Mouse (Mus musculus) forebrain, embryonic 16.5 days (tissue): ENCODE data around the gene Prickle4. TPM values are rescaled to one million over a fixed set of nuclear protein-coding genes. Genes with fewer than 3 reads are reported as not detected.

Experiments used
- ATAC-seq: fragments of 200-750 bp; cut with Nextera tagmentation; 2 replicates; pipeline ENCODE4 v1.8.0; 2017; ENCODE audit warnings: mild to moderate bottlenecking, moderate library complexity
- H3K27ac ChIP-seq: fragments of 300-500 bp; sonication (generic); 2 replicates; pipeline ENCODE4 v1.5.1; 2014; ENCODE audit warnings: low read length, control low read depth
- H3K27me3 ChIP-seq: fragments of 300-500 bp; sonication (generic); replicated peaks from 2 replicates; pipeline ENCODE4 v1.6.1; 2014; ENCODE audit warnings: low read length; ENCODE audit not compliant: control insufficient read depth, insufficient read depth
- H3K36me3 ChIP-seq: fragments of 300-500 bp; sonication (generic); 2 replicates; pipeline ENCODE4 v1.6.1; 2014; ENCODE audit not compliant: control insufficient read depth, insufficient read depth
- H3K4me1 ChIP-seq: fragments of 300-500 bp; sonication (generic); replicated peaks from 2 replicates; pipeline ENCODE4 v1.6.1; 2014; ENCODE audit warnings: low read length; ENCODE audit not compliant: control insufficient read depth, insufficient read depth
- H3K4me2 ChIP-seq: fragments of 300-500 bp; sonication (generic); 2 replicates; pipeline ENCODE4 v1.6.1; 2014; ENCODE audit warnings: mild to moderate bottlenecking, low read length, control low read depth
- H3K4me3 ChIP-seq: fragments of 300-500 bp; sonication (generic); replicated peaks from 2 replicates; pipeline ENCODE4 v1.5.1; 2014; ENCODE audit warnings: mild to moderate bottlenecking, low read length, control low read depth
- H3K9ac ChIP-seq: fragments of 300-500 bp; sonication (generic); replicated peaks from 2 replicates; pipeline ENCODE4 v1.6.1; 2014; ENCODE audit warnings: low read depth, low read length, control low read depth
- H3K9me3 ChIP-seq: fragments of 300-500 bp; sonication (generic); 2 replicates; pipeline ENCODE4 v1.6.1; 2016; ENCODE audit warnings: low read length; ENCODE audit not compliant: control insufficient read depth
- WGBS: fragments of 180-500 bp; shearing (Covaris S2); extraction: QIAGEN DNeasy Blood & Tissue Kit; methylation state at CpG from one replicate; pipeline ENCODE4 v1.1.7; 2014; 5-methylcytosine and 5-hydroxymethylcytosine counted together
- polyA plus RNA-seq: library from polyadenylated mRNA; unstranded; fragments of >200 nt; fragmentation: Nextera tagmentation; extraction: Ambion mirVana; gene quantifications from 2 replicates; pipeline ENCODE4 v1.2.1, GENCODE M21; 2015

Gene Prickle4
- polyA plus RNA-seq, 1 experiment from 2014 or later: 0.54 TPM

GRCm38 (mm10) chr17:47708972-47709371 is 14.4 kb upstream of the Prickle4 start:
- no peaks in the 10 kb centered on the region for H3K27me3 ChIP-seq
- ATAC-seq: no peak
- H3K4me1 ChIP-seq: no peaks in the 10 kb centered on the region
- no peaks in the 10 kb centered on the region for H3K9me3 ChIP-seq
- WGBS: 74% methylated on average over 4 of the region's 4 CpGs
- H3K4me3 ChIP-seq: no peak overlapping the region
- no peak overlapping the region for H3K4me2 ChIP-seq
- H3K27ac ChIP-seq: no peak overlapping the region
- no peak overlapping the region for H3K9ac ChIP-seq
- H3K36me3 ChIP-seq: no peaks in the 10 kb centered on the region

DNA sequence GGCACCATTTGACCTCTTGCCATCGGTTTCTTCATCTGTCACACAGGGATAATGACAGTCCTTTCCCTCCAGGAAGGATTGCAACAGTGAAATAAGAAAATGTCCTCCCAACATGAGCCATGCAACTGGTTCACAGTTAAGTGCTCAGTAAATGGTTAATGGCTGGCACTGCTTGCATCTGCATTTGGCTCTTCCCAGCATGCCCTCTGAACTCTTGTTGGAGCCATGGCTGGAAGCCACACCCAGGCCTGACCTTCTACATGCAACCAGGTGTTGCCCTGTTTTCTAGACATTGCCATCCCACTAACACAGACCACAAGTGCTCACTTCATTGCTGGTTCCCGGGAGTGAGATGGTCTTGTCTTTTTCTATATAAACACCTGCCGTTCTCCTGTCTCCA is 13.4 kb upstream of the Prickle4 start:
- Histone ChIP-seq H3K4me3 (no peak overlapping the region), H3K4me2 (no peak overlapping the region), H3K9me3 (no peaks in the 10 kb centered on the region), H3K36me3 (no peaks in the 10 kb centered on the region), H3K9ac (no peak overlapping the region), H3K27me3 (no peaks in the 10 kb centered on the region), H3K27ac (no peak overlapping the region), H3K4me1 (no peaks in the 10 kb centered on the region)
- no peak for ATAC-seq
- 80% methylated on average over 3 of the region's 3 CpGs for WGBS

DNA sequence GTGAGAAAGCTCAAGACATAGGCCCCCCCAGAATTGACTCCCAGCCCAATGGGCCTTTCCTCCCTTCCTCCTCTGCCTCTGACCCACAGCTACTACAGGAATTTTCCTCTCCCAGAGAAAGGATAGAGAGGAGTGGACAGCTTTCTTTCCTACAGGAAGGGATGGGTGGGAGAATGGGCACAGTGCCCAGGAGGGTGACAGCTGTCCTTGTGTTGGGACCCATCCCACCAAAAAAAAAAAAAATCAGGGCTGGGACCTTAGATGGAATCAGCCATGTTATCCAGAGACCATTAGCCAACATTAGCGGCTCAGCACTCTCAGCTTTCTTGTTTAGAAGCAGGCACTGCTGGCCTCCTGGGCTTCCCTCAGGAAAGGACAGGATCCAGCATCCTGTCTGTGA is 11.7 kb upstream of the Prickle4 start:
- no peak for ATAC-seq
- Histone ChIP-seq H3K4me2 (no peak overlapping the region), H3K27ac (no peak overlapping the region), H3K4me1 (no peaks in the 10 kb centered on the region), H3K4me3 (no peak overlapping the region), H3K36me3 (no peaks in the 10 kb centered on the region), H3K9ac (no peak overlapping the region), H3K9me3 (no peaks in the 10 kb centered on the region), H3K27me3 (no peaks in the 10 kb centered on the region)
- WGBS: 70% methylated on average over 1 of the region's 1 CpGs

DNA sequence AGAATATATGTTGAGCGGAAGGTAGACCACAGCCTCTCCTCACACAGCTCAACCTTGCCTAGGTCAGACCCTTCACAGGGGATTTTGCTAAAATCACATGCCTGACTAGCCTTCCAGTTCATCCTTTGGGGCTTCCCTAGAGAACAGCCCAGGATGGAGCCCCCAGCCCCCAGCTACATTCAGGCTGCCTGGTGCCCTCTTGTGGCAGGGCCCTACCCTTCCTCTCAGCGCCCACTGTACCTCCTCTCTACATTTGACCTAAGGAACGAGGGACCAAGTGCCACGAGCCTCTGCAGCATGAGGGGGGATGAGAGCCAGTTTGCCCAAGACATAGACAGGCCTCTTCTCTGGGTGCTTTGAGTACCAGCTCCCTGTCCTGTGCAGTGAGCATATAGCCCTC is 10.2 kb upstream of the Prickle4 start:
- 79% methylated on average over 4 of the region's 4 CpGs for WGBS
- H3K4me1 ChIP-seq: no peaks in the 10 kb centered on the region
- H3K9me3 ChIP-seq: no peaks in the 10 kb centered on the region
- no peaks in the 10 kb centered on the region for H3K27me3 ChIP-seq
- no peak overlapping the region for H3K9ac ChIP-seq
- no peaks in the 10 kb centered on the region for H3K36me3 ChIP-seq
- no peak overlapping the region for H3K27ac ChIP-seq
- H3K4me2 ChIP-seq: no peak overlapping the region
- H3K4me3 ChIP-seq: no peak overlapping the region
- no peak for ATAC-seq

DNA sequence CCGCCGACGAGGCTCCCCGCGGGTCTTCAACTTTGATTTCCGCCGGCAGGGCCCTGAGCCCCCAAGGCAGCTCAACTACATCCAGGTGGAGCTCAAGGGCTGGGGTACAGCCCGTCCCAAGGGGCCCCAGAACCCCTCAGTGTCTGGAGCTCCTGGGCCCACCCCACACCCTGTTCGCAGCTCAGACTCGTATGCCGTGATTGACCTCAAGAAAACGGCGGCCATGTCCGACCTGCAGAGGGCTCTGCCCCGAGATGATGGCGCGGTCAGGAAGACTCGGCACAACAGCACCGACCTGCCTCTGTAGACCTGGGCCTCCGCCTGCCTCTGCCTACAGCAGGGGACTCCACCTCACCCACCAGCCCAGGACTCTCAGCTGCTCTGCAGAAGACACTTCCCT is 9.0 kb upstream of the Prickle4 start:
- H3K4me1 ChIP-seq: no peaks in the 10 kb centered on the region
- H3K27me3 ChIP-seq: no peaks in the 10 kb centered on the region
- H3K9ac ChIP-seq: no peak overlapping the region
- no peak for ATAC-seq
- H3K4me3 ChIP-seq: no peak overlapping the region
- no peaks in the 10 kb centered on the region for H3K9me3 ChIP-seq
- WGBS: 29% methylated on average over 19 of the region's 20 CpGs
- H3K36me3 ChIP-seq: no peaks in the 10 kb centered on the region
- H3K4me2 ChIP-seq: no peak overlapping the region
- H3K27ac ChIP-seq: no peak overlapping the region

DNA sequence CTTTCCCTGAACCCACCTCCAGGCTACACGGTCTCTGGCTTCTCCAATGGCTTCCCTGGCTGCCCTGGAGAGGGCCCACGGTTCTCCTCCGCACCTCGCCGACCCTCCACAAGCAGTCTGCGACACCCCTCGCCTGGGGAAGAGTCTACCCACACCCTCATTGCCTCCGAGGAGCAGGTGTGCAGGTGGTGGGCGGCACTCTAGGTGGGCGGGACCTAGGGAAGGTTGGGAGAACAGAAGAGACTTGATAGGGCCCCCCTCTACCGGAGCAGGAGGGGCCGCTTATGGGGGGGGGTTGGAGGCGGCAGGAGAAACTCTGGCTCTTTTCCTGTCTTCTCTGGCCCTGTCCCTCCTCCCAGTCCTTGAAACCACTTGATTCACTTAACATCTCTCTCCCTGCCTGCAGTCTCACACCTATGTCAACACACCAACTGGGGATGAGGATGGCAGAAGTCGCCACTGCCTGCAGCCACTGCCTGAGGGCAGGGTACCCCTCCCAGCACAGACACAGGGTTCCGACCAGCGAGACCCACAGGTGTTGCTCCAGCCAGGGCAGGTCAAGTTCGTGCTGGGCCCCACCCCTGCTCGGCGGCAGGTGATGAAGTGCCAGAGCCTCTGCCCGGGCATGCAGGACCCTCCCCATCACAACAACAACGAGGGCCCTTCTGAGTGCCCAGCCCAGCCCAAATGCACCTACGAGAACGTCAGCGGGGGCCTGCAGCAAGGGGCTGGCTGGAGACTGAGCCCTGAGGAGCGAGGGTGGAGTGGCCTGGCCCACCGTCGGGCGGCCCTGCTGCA is 8.2 kb upstream of the Prickle4 start:
- Histone ChIP-seq H3K4me1 (no peaks in the 10 kb centered on the region), H3K4me3 (no peak overlapping the region), H3K9me3 (no peaks in the 10 kb centered on the region), H3K27ac (no peak overlapping the region), H3K27me3 (no peaks in the 10 kb centered on the region), H3K4me2 (no peak overlapping the region), H3K9ac (no peak overlapping the region), H3K36me3 (no peaks in the 10 kb centered on the region)
- WGBS: 60% methylated on average over 27 of the region's 28 CpGs
- no peak for ATAC-seq

DNA sequence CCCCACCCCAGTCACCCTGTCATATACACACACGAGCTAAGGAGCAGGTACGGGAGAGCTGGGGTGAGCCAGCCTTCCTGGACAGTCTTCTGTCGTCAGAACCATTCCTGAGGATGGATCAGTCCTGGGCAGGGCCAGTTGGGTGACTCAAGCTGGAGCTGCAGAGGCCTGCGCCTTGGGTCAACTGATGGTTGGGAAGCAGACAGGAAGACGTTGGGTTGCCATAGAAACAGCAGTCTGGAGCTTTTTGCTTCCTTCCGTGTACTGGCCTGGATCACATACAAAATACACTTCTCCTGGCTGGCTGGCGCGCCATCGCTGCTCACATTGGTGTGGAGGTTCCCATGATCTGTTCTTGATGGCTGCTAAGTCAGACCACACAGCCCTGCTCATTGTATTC is 7.3 kb upstream of the Prickle4 start:
- 75% methylated on average over 9 of the region's 9 CpGs for WGBS
- H3K4me2 ChIP-seq: no peak overlapping the region
- H3K9ac ChIP-seq: no peak overlapping the region
- no peak overlapping the region for H3K27ac ChIP-seq
- no peaks in the 10 kb centered on the region for H3K36me3 ChIP-seq
- no peak overlapping the region for H3K4me3 ChIP-seq
- H3K4me1 ChIP-seq: no peaks in the 10 kb centered on the region
- no peaks in the 10 kb centered on the region for H3K9me3 ChIP-seq
- H3K27me3 ChIP-seq: no peaks in the 10 kb centered on the region
- peak; percentile 18; the same call in 1 of the 2 replicates for ATAC-seq

GRCm38 (mm10) chr17:47699055-47699454 is 4.5 kb upstream of the Prickle4 start:
- H3K27ac ChIP-seq: no peak overlapping the region
- H3K4me2 ChIP-seq: no peak overlapping the region
- H3K9me3 ChIP-seq: no peaks in the 10 kb centered on the region
- H3K27me3 ChIP-seq: no peaks in the 10 kb centered on the region
- 86% methylated on average over 2 of the region's 2 CpGs for WGBS
- no peak for ATAC-seq
- peaks cover 7% of the 10 kb centered on the region for H3K4me1 ChIP-seq
- H3K9ac ChIP-seq: no peak overlapping the region
- no peaks in the 10 kb centered on the region for H3K36me3 ChIP-seq
- no peak overlapping the region for H3K4me3 ChIP-seq

- Histone ChIP-seq H3K4me3 (no peak overlapping the region), H3K36me3 (no peaks in the 10 kb centered on the region), H3K4me2 (no peak overlapping the region), H3K4me1 (peaks cover 8% of the 10 kb centered on the region), H3K9ac (no peak overlapping the region), H3K9me3 (no peaks in the 10 kb centered on the region), H3K27me3 (peaks cover 3% of the 10 kb centered on the region; the same call in 1 of the 2 replicates), H3K27ac (no peak overlapping the region)
- no peak for ATAC-seq
- 86% methylated on average over 10 of the region's 10 CpGs for WGBS
Observed at GRCm38 (mm10) chr17:47698156-47698555, 3.6 kb upstream of the Prickle4 start.
